In the genomic region with DNA sequence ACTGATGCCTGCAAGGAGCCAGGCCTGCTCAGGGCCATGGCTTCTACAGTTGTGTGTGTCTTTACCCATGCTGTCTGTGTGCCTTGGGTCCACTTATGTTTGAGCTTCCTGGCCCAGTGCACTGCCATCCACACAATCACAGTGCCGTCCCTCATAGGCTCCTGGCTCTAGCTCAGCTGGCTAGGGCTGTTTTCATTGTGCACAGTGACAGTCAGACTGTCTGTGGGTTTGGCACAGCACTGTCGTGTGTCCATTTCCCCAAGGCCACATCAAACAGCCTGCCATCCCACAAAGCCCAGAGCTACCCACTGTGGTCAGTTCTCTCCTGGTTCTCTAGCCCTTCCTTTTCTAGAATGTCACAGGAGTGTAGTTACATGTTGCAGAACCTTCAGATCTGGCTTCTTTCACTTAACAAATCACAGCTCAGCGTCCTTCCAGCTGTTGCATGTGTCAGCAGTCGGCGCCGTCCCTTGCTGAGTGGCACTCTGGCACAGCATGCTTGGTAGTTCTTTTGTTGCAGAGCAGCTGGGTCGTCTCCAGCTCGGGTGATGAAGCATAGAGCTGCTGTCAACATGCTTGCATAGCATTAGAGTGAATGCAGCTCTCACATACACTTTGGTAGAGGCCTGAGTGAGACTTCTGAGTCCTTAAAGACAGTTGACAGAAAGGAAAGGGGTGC, we compare ENCODE assay signal across 13 mouse cellular contexts. TPM values are rescaled to one million over a fixed set of nuclear protein-coding genes. Genes with fewer than 3 reads are reported as not detected.
A peak's percentile ranks its signal among the peaks of the same experiment; 100 is the strongest.
DNase-seq lines count a peak whose midpoint lies in the region; ATAC-seq and TF ChIP-seq lines count a peak whose summit lies in the region.
"Had no signal": no experiment of that assay in that cellular context is flagged by ENCODE, and none has a peak within 500 bp of the region (broad histone marks: within the 10 kb centered on the region; RNA-seq: fewer than 3 reads in every experiment).

No protein-coding gene starts in this region.

- H3K4me3 ChIP-seq in heart, postnatal 0 days (ENCODE audit: low read depth, low read length): no peak overlapping the region
- no peak overlapping the region for H3K4me3 ChIP-seq in lung, embryonic 16.5 days (ENCODE audit: low read length)
- H3K4me3 ChIP-seq in intestine, embryonic 15.5 days (replicated peaks): no peak overlapping the region
- H3K4me3 ChIP-seq: left cerebral cortex, adult 2 months had no signal

- no peaks in the 10 kb centered on the region for H3K4me1 ChIP-seq in heart, postnatal 0 days (ENCODE audit: control insufficient read depth, insufficient read depth)
- peaks cover 4% of the 10 kb centered on the region; the same call in 1 of the 2 replicates for H3K4me1 ChIP-seq in lung, embryonic 16.5 days (replicated peaks; ENCODE audit: control insufficient read depth, insufficient read depth, low read length)
- H3K4me1 ChIP-seq in intestine, embryonic 15.5 days (replicated peaks): no peaks in the 10 kb centered on the region

- no peaks in the 10 kb centered on the region for H3K36me3 ChIP-seq in heart, postnatal 0 days (replicated peaks; ENCODE audit: control insufficient read depth, insufficient read depth, low read length)
- H3K36me3 ChIP-seq in lung, embryonic 16.5 days (ENCODE audit: control insufficient read depth, insufficient read depth, low read length): no peaks in the 10 kb centered on the region
- no peaks in the 10 kb centered on the region for H3K36me3 ChIP-seq in intestine, embryonic 15.5 days

- no peak overlapping the region for H3K9ac ChIP-seq in heart, postnatal 0 days (replicated peaks; ENCODE audit: low read depth, low read length)
- no peak overlapping the region for H3K9ac ChIP-seq in lung, embryonic 16.5 days (ENCODE audit: low read length)
- no peak overlapping the region for H3K9ac ChIP-seq in intestine, embryonic 15.5 days

- H3K27me3 ChIP-seq in heart, postnatal 0 days (ENCODE audit: control insufficient read depth, insufficient read depth, low read length): no peaks in the 10 kb centered on the region; the same call in 1 of the 2 replicates
- H3K27me3 ChIP-seq in lung, embryonic 16.5 days (ENCODE audit: control insufficient read depth, insufficient read depth, low read depth, low read length): no peaks in the 10 kb centered on the region
- H3K27me3 ChIP-seq in intestine, embryonic 15.5 days (replicated peaks): no peaks in the 10 kb centered on the region

- ATAC-seq in heart, postnatal 0 days (ENCODE audit: insufficient read depth, low read depth): peak; percentile 80
- peak; percentile 85 for ATAC-seq in lung, embryonic 16.5 days (ENCODE audit: low read depth)
- ATAC-seq in intestine, embryonic 15.5 days: no peak

- peak; percentile 49 for DNase-seq in heart, postnatal 0 days (ENCODE audit: low spot score)
- no peak for DNase-seq in heart, adult 18-20 months
- no peak for DNase-seq in lung, postnatal 25 days (ENCODE audit: low spot score)
- peak; percentile 73 for DNase-seq in adrenal gland, postnatal 14 days
- DNase-seq in heart, postnatal 4 days: peak; percentile 53
- no peak for DNase-seq in urinary bladder, postnatal 4 days (ENCODE audit: low spot score in 2 of 2)

- no peaks in the 10 kb centered on the region for H3K9me3 ChIP-seq in heart, postnatal 0 days (replicated peaks; ENCODE audit: control insufficient read depth, low read length)
- no peaks in the 10 kb centered on the region for H3K9me3 ChIP-seq in lung, embryonic 16.5 days (ENCODE audit: control insufficient read depth, low read length)
- no peaks in the 10 kb centered on the region for H3K9me3 ChIP-seq in intestine, embryonic 15.5 days

- no peak for TF ChIP-seq EP300 in heart, postnatal 0 days (IDR thresholded peaks at IDR 0.05; ENCODE audit: low read depth)

- no peak overlapping the region for H3K4me2 ChIP-seq in heart, postnatal 0 days (ENCODE audit: low read depth, low read length)
- no peak overlapping the region for H3K4me2 ChIP-seq in lung, embryonic 16.5 days (ENCODE audit: low read depth, low read length)
- H3K4me2 ChIP-seq in intestine, embryonic 15.5 days (replicated peaks): no peak overlapping the region

- TF ChIP-seq CTCF in heart, postnatal 0 days (IDR thresholded peaks at IDR 0.05; ENCODE audit: low read depth): no peak

- no peak overlapping the region for H3K27ac ChIP-seq in heart, postnatal 0 days (ENCODE audit: low read depth)
- H3K27ac ChIP-seq in lung, embryonic 16.5 days (ENCODE audit: low read length): no peak overlapping the region
- H3K27ac ChIP-seq in intestine, embryonic 15.5 days: no peak overlapping the region
- H3K27ac ChIP-seq: left cerebral cortex, adult 2 months; macrophage had no signal

- 23% methylated on average over 8 of the region's 8 CpGs for WGBS in heart, postnatal 0 days
- WGBS in lung, embryonic 16.5 days: 41% methylated on average over 8 of the region's 8 CpGs
- WGBS in intestine, embryonic 15.5 days: 62% methylated on average over 8 of the region's 8 CpGs

RNA-seq across cellular contexts. Expression of gene Rtl10, which starts 44.6 kb away (rescaled TPM):
- 0.42 and 1.6 TPM in 2 replicates for total RNA-seq in heart, postnatal 0 days (2014; rRNA removed; ENCODE audit: low replicate concordance)
- 0.94 and 1.2 TPM in 2 replicates for polyA plus RNA-seq in heart, postnatal 0 days (2015; fragmentation: Nextera tagmentation; extraction: Ambion mirVana)
- 1 to 10 TPM; 3.9 to 4.1 TPM for total RNA-seq in heart, adult 18-20 months (2021)
- 4.0 and 4.5 TPM in 2 replicates for polyA plus RNA-seq in lung, embryonic 16.5 days (2015; fragmentation: Nextera tagmentation; extraction: Ambion mirVana)
- total RNA-seq in adrenal gland, postnatal 14 days (2021): 4.4 and 5.8 TPM in 2 replicates
- total RNA-seq in heart, postnatal 4 days (2021): 1 to 10 TPM; 5.5 to 5.6 TPM
- 3.2 and 3.4 TPM in 2 replicates for polyA plus RNA-seq in intestine, embryonic 15.5 days (2015; fragmentation: Nextera tagmentation; extraction: Ambion mirVana)
- polyA plus RNA-seq: macrophage had no signal

RNA-seq across cellular contexts. Expression of gene Gnb1l, which starts 44.8 kb away (rescaled TPM):
- total RNA-seq in heart, postnatal 0 days (2014; rRNA removed; ENCODE audit: low replicate concordance): 0.43 and 2.2 TPM in 2 replicates
- polyA plus RNA-seq in heart, postnatal 0 days (2015; fragmentation: Nextera tagmentation; extraction: Ambion mirVana): 7.5 and 8.5 TPM in 2 replicates
- total RNA-seq in heart, adult 18-20 months (2021): 1 to 10 TPM; 6.1 to 6.4 TPM
- polyA plus RNA-seq in lung, embryonic 16.5 days (2015; fragmentation: Nextera tagmentation; extraction: Ambion mirVana): 14.1 and 14.3 TPM in 2 replicates
- total RNA-seq in adrenal gland, postnatal 14 days (2021): 5.7 and 6.4 TPM in 2 replicates
- total RNA-seq in heart, postnatal 4 days (2021): 1 to 10 TPM; 6.3 to 7.9 TPM
- 13.8 and 14.0 TPM in 2 replicates for polyA plus RNA-seq in intestine, embryonic 15.5 days (2015; fragmentation: Nextera tagmentation; extraction: Ambion mirVana)

RNA-seq across cellular contexts. Expression of gene Tbx1, which starts 47.2 kb away (rescaled TPM):
- 2.1 TPM in 1 of 2 replicates, not detected in the other for total RNA-seq in heart, postnatal 0 days (2014; rRNA removed; ENCODE audit: low replicate concordance)
- 0.11 and 0.14 TPM in 2 replicates for polyA plus RNA-seq in heart, postnatal 0 days (2015; fragmentation: Nextera tagmentation; extraction: Ambion mirVana)
- 1 to 10 TPM; 1.1 to 1.3 TPM for total RNA-seq in heart, adult 18-20 months (2021)
- polyA plus RNA-seq in lung, embryonic 16.5 days (2015; fragmentation: Nextera tagmentation; extraction: Ambion mirVana): 5.5 and 6.2 TPM in 2 replicates
- 2.5 TPM in 1 of 2 replicates, not detected in the other for total RNA-seq in adrenal gland, postnatal 14 days (2021)
- total RNA-seq in heart, postnatal 4 days (2021): under 1 TPM; 0.55 to 0.68 TPM
- 0.23 and 0.49 TPM in 2 replicates for polyA plus RNA-seq in intestine, embryonic 15.5 days (2015; fragmentation: Nextera tagmentation; extraction: Ambion mirVana)
- total RNA-seq: hematopoietic stem cell, adult 5-6 weeks; MEL; neutrophil, adult 5-6 weeks had no signal
- polyA plus RNA-seq: macrophage had no signal

Comparison
In these comparisons a context has a peak if more than half of its experiments do, and no peak if none do; other contexts are left out.
1. DNase-seq: peak in heart, postnatal 0 days (single experiment), adrenal gland, postnatal 14 days (single experiment) and heart, postnatal 4 days (single experiment); none in heart, adult 18-20 months (0 of 2), lung, postnatal 25 days (single experiment) and urinary bladder, postnatal 4 days (0 of 2).